Mouse (Mus musculus): ENCODE data around the gene Hsp90b1.
A peak's percentile ranks its signal among the peaks of the same experiment; 100 is the strongest.
"Not testable (repeated sequence)": the region's sequence is repeated elsewhere in the genome, so short reads cannot be mapped to it uniquely, and the experiment has no call there.

Hsp90b1 gene

GRCm38 (mm10) chr10:86705318-86705921, at the start of gene Hsp90b1, which contains the start of gene Ttc41:
Hsp90b1 (minus strand) TSS chr10:86705509.
Ttc41 (plus strand) TSS chr10:86705811.
- peak; percentile 92 to 97 for DNase-seq (ENCODE audit: low spot score in 2 of 2)

GRCm38 (mm10) chr10:86744306-86744705, 39.0 kb upstream of the Hsp90b1 start:
- DNase-seq (ENCODE audit: low spot score in 2 of 2), result no peak

- DNase-seq (ENCODE audit: low spot score in 2 of 2), result no peak
Measured at GRCm38 (mm10) chr10:86742918-86743317, 37.6 kb upstream of the Hsp90b1 start.

- DNase-seq (ENCODE audit: low spot score in 2 of 2), result no peak
Measured at GRCm38 (mm10) chr10:86735036-86735435, 29.7 kb upstream of the Hsp90b1 start.

- no peak for DNase-seq (ENCODE audit: low spot score in 2 of 2)
Measured at GRCm38 (mm10) chr10:86731500-86731863, 26.2 kb upstream of the Hsp90b1 start.

- peak; percentile 71 to 83 for DNase-seq (ENCODE audit: low spot score in 2 of 2)
Measured at GRCm38 (mm10) chr10:86730823-86731499, 25.7 kb upstream of the Hsp90b1 start.

GRCm38 (mm10) chr10:86728176-86728575, 22.9 kb upstream of the Hsp90b1 start:
- no peak for DNase-seq (ENCODE audit: low spot score in 2 of 2)

- DNase-seq (ENCODE audit: low spot score in 2 of 2), result peak in 1 of 2 experiments; percentile 14
Measured at GRCm38 (mm10) chr10:86727548-86727980, 22.3 kb upstream of the Hsp90b1 start.

GRCm38 (mm10) chr10:86712156-86712555, 6.8 kb upstream of the Hsp90b1 start:
- no peak for DNase-seq (ENCODE audit: low spot score in 2 of 2)

- DNase-seq (ENCODE audit: low spot score in 2 of 2), result no peak
Measured at GRCm38 (mm10) chr10:86707134-86707533, 1.8 kb upstream of the Hsp90b1 start.

- DNase-seq (ENCODE audit: low spot score in 2 of 2), result peak; percentile 33 to 60
Measured at GRCm38 (mm10) chr10:86705922-86706752, 828 bp upstream of the Hsp90b1 start.

- DNase-seq (ENCODE audit: low spot score in 2 of 2), result no peak
Measured at GRCm38 (mm10) chr10:86704589-86705191, 619 bp downstream of the Hsp90b1 start.

GRCm38 (mm10) chr10:86704141-86704540, 1.2 kb downstream of the Hsp90b1 start:
- no peak for DNase-seq (ENCODE audit: low spot score in 2 of 2)

GRCm38 (mm10) chr10:86703375-86703774, 1.9 kb downstream of the Hsp90b1 start:
- no peak for DNase-seq (ENCODE audit: low spot score in 2 of 2)

- no peak for DNase-seq (ENCODE audit: low spot score in 2 of 2)
Measured at GRCm38 (mm10) chr10:86702312-86702920, 2.9 kb downstream of the Hsp90b1 start.

- no peak for DNase-seq (ENCODE audit: low spot score in 2 of 2)
Measured at GRCm38 (mm10) chr10:86700973-86701372, 4.3 kb downstream of the Hsp90b1 start.

GRCm38 (mm10) chr10:86700251-86700650, 5.1 kb downstream of the Hsp90b1 start:
- no peak for DNase-seq (ENCODE audit: low spot score in 2 of 2)

GRCm38 (mm10) chr10:86686017-86686360, 19.3 kb downstream of the Hsp90b1 start:
- not testable (repeated sequence) for DNase-seq (ENCODE audit: low spot score in 2 of 2)

GRCm38 (mm10) chr10:86685179-86686016, 19.9 kb downstream of the Hsp90b1 start:
- DNase-seq (ENCODE audit: low spot score in 2 of 2), result peak; percentile 69 to 85

- DNase-seq (ENCODE audit: low spot score in 2 of 2), result not testable (repeated sequence)
Measured at GRCm38 (mm10) chr10:86684797-86685178, 20.5 kb downstream of the Hsp90b1 start.

- not testable (repeated sequence) for DNase-seq (ENCODE audit: low spot score in 2 of 2)
Measured at GRCm38 (mm10) chr10:86670550-86670949, 34.8 kb downstream of the Hsp90b1 start.
